Mouse (Mus musculus): ENCODE measurements around the gene Zfp119b. TPM values are rescaled to one million over a fixed set of nuclear protein-coding genes. Genes with fewer than 3 reads are reported as not detected.

The Zfp119b gene
- polyA plus RNA-seq, 2 experiments, result 3.5 to 7.1 TPM

GRCm38 (mm10) chr17:55957168-55957567, 7.9 kb upstream of the Zfp119b start:
- H3K36me3 ChIP-seq (ENCODE audit: control insufficient read depth, insufficient read depth, low read length), result peaks cover 10% of the 10 kb centered on the region
- H3K27me3 ChIP-seq (ENCODE audit: control insufficient read depth, insufficient read depth, low read length), result peaks cover 3% of the 10 kb centered on the region; the same call in 1 of the 2 replicates
- H3K4me1 ChIP-seq (ENCODE audit: control insufficient read depth, insufficient read depth, low read length), result peaks cover 3% of the 10 kb centered on the region; the same call in 1 of the 2 replicates
- WGBS, result 15% methylated on average over 9 of the region's 9 CpGs
- no peak for ATAC-seq (ENCODE audit: low FRiP score, low read depth)
- H3K4me3 ChIP-seq (replicated peaks; ENCODE audit: low read length), result no peak overlapping the region
- DNase-seq (ENCODE audit: low spot score), result peak; percentile 71
- no peak overlapping the region for H3K9ac ChIP-seq (ENCODE audit: low read depth, low read length, severe bottlenecking)
- no peak for TF ChIP-seq POLR2A (IDR thresholded peaks at IDR 0.05; ENCODE audit: borderline replicate concordance, extremely low read depth, insufficient read depth, insufficient read length)
- H3K27ac ChIP-seq (replicated peaks; ENCODE audit: low read depth, low read length), result no peak overlapping the region
- no peak overlapping the region for H3K4me2 ChIP-seq (replicated peaks; ENCODE audit: low read depth, low read length, severe bottlenecking)
- no peaks in the 10 kb centered on the region for H3K9me3 ChIP-seq (ENCODE audit: control insufficient read depth, low read length)

- WGBS, result 38% methylated on average over 6 of the region's 6 CpGs
- no peaks in the 10 kb centered on the region for H3K9me3 ChIP-seq (ENCODE audit: control insufficient read depth, low read length)
- peak overlapping the region; percentile 37 for H3K4me3 ChIP-seq (replicated peaks; ENCODE audit: low read length)
- H3K9ac ChIP-seq (ENCODE audit: low read depth, low read length, severe bottlenecking), result no peak overlapping the region
- peaks cover 4% of the 10 kb centered on the region; the same call in 1 of the 2 replicates for H3K36me3 ChIP-seq (ENCODE audit: control insufficient read depth, insufficient read depth, low read length)
- DNase-seq (ENCODE audit: low spot score), result no peak
- H3K27ac ChIP-seq (replicated peaks; ENCODE audit: low read depth, low read length), result no peak overlapping the region
- peaks cover 3% of the 10 kb centered on the region; the same call in 1 of the 2 replicates for H3K4me1 ChIP-seq (ENCODE audit: control insufficient read depth, insufficient read depth, low read length)
- no peak for ATAC-seq (ENCODE audit: low FRiP score, low read depth)
- no peak for TF ChIP-seq POLR2A (IDR thresholded peaks at IDR 0.05; ENCODE audit: borderline replicate concordance, extremely low read depth, insufficient read depth, insufficient read length)
- H3K4me2 ChIP-seq (replicated peaks; ENCODE audit: low read depth, low read length, severe bottlenecking), result peak overlapping the region; percentile 68
- H3K27me3 ChIP-seq (ENCODE audit: control insufficient read depth, insufficient read depth, low read length), result peaks cover 3% of the 10 kb centered on the region; the same call in 1 of the 2 replicates
Observed at GRCm38 (mm10) chr17:55956591-55956990, 7.3 kb upstream of the Zfp119b start.

GRCm38 (mm10) chr17:55956129-55956528, 6.8 kb upstream of the Zfp119b start:
- peaks cover 3% of the 10 kb centered on the region; the same call in 1 of the 2 replicates for H3K36me3 ChIP-seq (ENCODE audit: control insufficient read depth, insufficient read depth, low read length)
- no peak for TF ChIP-seq POLR2A (IDR thresholded peaks at IDR 0.05; ENCODE audit: borderline replicate concordance, extremely low read depth, insufficient read depth, insufficient read length)
- H3K9ac ChIP-seq (ENCODE audit: low read depth, low read length, severe bottlenecking), result peak overlapping the region; percentile 45
- H3K27me3 ChIP-seq (ENCODE audit: control insufficient read depth, insufficient read depth, low read length), result peaks cover 3% of the 10 kb centered on the region; the same call in 1 of the 2 replicates
- ATAC-seq (ENCODE audit: low FRiP score, low read depth), result no peak
- DNase-seq (ENCODE audit: low spot score), result peak; percentile 47
- no peaks in the 10 kb centered on the region for H3K9me3 ChIP-seq (ENCODE audit: control insufficient read depth, low read length)
- peak overlapping the region; percentile 37 for H3K4me3 ChIP-seq (replicated peaks; ENCODE audit: low read length)
- H3K4me1 ChIP-seq (ENCODE audit: control insufficient read depth, insufficient read depth, low read length), result peaks cover 3% of the 10 kb centered on the region; the same call in 1 of the 2 replicates
- peak overlapping the region; percentile 68 for H3K4me2 ChIP-seq (replicated peaks; ENCODE audit: low read depth, low read length, severe bottlenecking)
- H3K27ac ChIP-seq (replicated peaks; ENCODE audit: low read depth, low read length), result no peak overlapping the region
- WGBS, result 3% methylated on average over 26 of the region's 26 CpGs

- H3K4me2 ChIP-seq (replicated peaks; ENCODE audit: low read depth, low read length, severe bottlenecking), result no peak overlapping the region
- 35% methylated on average over 14 of the region's 16 CpGs for WGBS
- peaks cover 3% of the 10 kb centered on the region; the same call in 1 of the 2 replicates for H3K4me1 ChIP-seq (ENCODE audit: control insufficient read depth, insufficient read depth, low read length)
- TF ChIP-seq POLR2A (IDR thresholded peaks at IDR 0.05; ENCODE audit: borderline replicate concordance, extremely low read depth, insufficient read depth, insufficient read length), result no peak
- DNase-seq (ENCODE audit: low spot score), result no peak
- H3K27ac ChIP-seq (replicated peaks; ENCODE audit: low read depth, low read length), result no peak overlapping the region
- H3K27me3 ChIP-seq (ENCODE audit: control insufficient read depth, insufficient read depth, low read length), result peaks cover 3% of the 10 kb centered on the region; the same call in 1 of the 2 replicates
- H3K9ac ChIP-seq (ENCODE audit: low read depth, low read length, severe bottlenecking), result no peak overlapping the region
- no peak for ATAC-seq (ENCODE audit: low FRiP score, low read depth)
- no peaks in the 10 kb centered on the region for H3K36me3 ChIP-seq (ENCODE audit: control insufficient read depth, insufficient read depth, low read length)
- no peaks in the 10 kb centered on the region for H3K9me3 ChIP-seq (ENCODE audit: control insufficient read depth, low read length)
- no peak overlapping the region for H3K4me3 ChIP-seq (replicated peaks; ENCODE audit: low read length)
Observed at GRCm38 (mm10) chr17:55954229-55954628, 4.9 kb upstream of the Zfp119b start.

GRCm38 (mm10) chr17:55953751-55954150, 4.5 kb upstream of the Zfp119b start:
- no peak for TF ChIP-seq POLR2A (IDR thresholded peaks at IDR 0.05; ENCODE audit: borderline replicate concordance, extremely low read depth, insufficient read depth, insufficient read length)
- DNase-seq (ENCODE audit: low spot score) (no peak), ATAC-seq (ENCODE audit: low FRiP score, low read depth) (no peak)
- Histone ChIP-seq H3K4me2 (replicated peaks; ENCODE audit: low read depth, low read length, severe bottlenecking) (no peak overlapping the region), H3K4me3 (replicated peaks; ENCODE audit: low read length) (no peak overlapping the region), H3K27me3 (ENCODE audit: control insufficient read depth, insufficient read depth, low read length) (peaks cover 3% of the 10 kb centered on the region; the same call in 1 of the 2 replicates), H3K36me3 (ENCODE audit: control insufficient read depth, insufficient read depth, low read length) (no peaks in the 10 kb centered on the region), H3K27ac (replicated peaks; ENCODE audit: low read depth, low read length) (no peak overlapping the region), H3K4me1 (ENCODE audit: control insufficient read depth, insufficient read depth, low read length) (peaks cover 3% of the 10 kb centered on the region; the same call in 1 of the 2 replicates), H3K9me3 (ENCODE audit: control insufficient read depth, low read length) (no peaks in the 10 kb centered on the region), H3K9ac (ENCODE audit: low read depth, low read length, severe bottlenecking) (no peak overlapping the region)
- WGBS, result 78% methylated on average over 6 of the region's 6 CpGs

All from limb, embryonic 14.5 days (tissue).